Mouse (Mus musculus) brain, embryonic 14.5 days (tissue): Measurements from ENCODE around the gene Coq8b.

Experiments used
- CTCF ChIP-seq: fragments of 200-500 bp; IDR thresholded peaks from 2 replicates; pipeline ENCODE4 v1.5.1; 2012; ENCODE audit warnings: inconsistent platforms, mild to moderate bottlenecking, moderate library complexity, borderline replicate concordance; ENCODE audit not compliant: insufficient read depth, insufficient read length; ENCODE audit errors: extremely low read depth
- POLR2A ChIP-seq: fragments of 200-500 bp; IDR thresholded peaks from 2 replicates; pipeline ENCODE4 v1.6.1; 2012; ENCODE audit warnings: mild to moderate bottlenecking, inconsistent platforms, borderline replicate concordance; ENCODE audit not compliant: poor library complexity, insufficient read depth, insufficient read length, severe bottlenecking; ENCODE audit errors: extremely low read depth

DNA sequence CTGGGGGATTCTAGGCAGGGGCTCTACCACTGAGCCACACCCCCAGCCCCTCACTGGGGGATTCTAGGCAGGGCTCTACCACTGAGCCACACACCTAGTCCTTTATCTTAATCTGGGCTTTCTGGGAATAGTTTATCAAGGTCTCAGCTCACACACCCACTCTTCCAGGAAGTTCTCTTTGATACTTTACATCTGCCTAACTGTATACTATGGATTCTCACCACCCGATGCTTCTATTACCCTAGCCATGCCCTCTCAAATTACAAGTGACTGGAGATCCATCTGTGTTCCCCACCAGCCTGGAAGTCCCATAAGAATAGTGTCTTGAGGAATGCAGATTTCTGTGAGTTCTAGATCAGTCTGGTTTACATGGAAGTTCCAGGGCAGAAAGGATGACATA, 10.3 kb upstream of the Coq8b start:
- no peak for TF ChIP-seq CTCF
- no peak for TF ChIP-seq POLR2A
